ENCODE assay signal across 9 mouse cellular contexts in the genomic region with DNA sequence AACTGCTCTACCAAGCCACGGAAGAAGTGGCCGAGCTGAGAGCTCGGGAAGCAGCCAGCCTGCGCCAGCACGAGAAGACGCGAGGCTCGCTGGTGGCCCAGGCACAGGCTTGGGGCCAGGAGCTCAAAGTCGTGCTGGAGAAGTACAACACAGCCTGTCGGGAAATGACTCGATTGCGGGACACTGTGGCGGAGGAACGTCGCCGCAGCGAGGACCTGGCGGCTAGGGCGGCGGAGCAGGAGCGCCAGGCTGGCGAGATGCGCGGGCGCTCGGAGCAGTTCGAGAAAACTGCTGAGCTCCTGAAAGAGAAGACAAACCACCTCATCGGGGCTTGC. TPM values are rescaled to one million over a fixed set of nuclear protein-coding genes. Genes with fewer than 3 reads are reported as not detected.
DNase-seq lines count a peak whose midpoint lies in the region; ATAC-seq and TF ChIP-seq lines count a peak whose summit lies in the region.
"Had no signal": no experiment of that assay in that cellular context is flagged by ENCODE, and none has a peak within 500 bp of the region (broad histone marks: within the 10 kb centered on the region; RNA-seq: fewer than 3 reads in every experiment).

No protein-coding gene starts in this region.

- no peak for TF ChIP-seq CTCF in heart, postnatal 0 days (IDR thresholded peaks at IDR 0.05; ENCODE audit: low read depth)

- H3K4me2 ChIP-seq in heart, postnatal 0 days (ENCODE audit: low read depth, low read length) = peak overlapping the region; percentile 48

- no peak overlapping the region for H3K27ac ChIP-seq in heart, embryonic 10.5 days
- H3K27ac ChIP-seq in brown adipose tissue, adult 24 weeks (replicated peaks; ENCODE audit: low read depth, low read length) = no peak overlapping the region
- H3K27ac ChIP-seq in heart, postnatal 0 days (ENCODE audit: low read depth) = no peak overlapping the region
- H3K27ac ChIP-seq in midbrain, embryonic 10.5 days (replicated peaks) = peak overlapping the region; percentile 23; the same call in 1 of the 2 replicates

- H3K4me1 ChIP-seq in heart, embryonic 10.5 days = peaks cover 14% of the 10 kb centered on the region
- no peaks in the 10 kb centered on the region for H3K4me1 ChIP-seq in brown adipose tissue, adult 24 weeks (ENCODE audit: control insufficient read depth, insufficient read depth, insufficient read length, low read length)
- no peaks in the 10 kb centered on the region for H3K4me1 ChIP-seq in heart, postnatal 0 days (ENCODE audit: control insufficient read depth, insufficient read depth)
- H3K4me1 ChIP-seq in midbrain, embryonic 10.5 days = peaks cover 29% of the 10 kb centered on the region

- H3K27me3 ChIP-seq in heart, embryonic 10.5 days (ENCODE audit: insufficient read depth, poor library complexity, severe bottlenecking) = peaks cover 64% of the 10 kb centered on the region
- peaks cover 31% of the 10 kb centered on the region for H3K27me3 ChIP-seq in heart, postnatal 0 days (ENCODE audit: control insufficient read depth, insufficient read depth, low read length)
- peaks cover 65% of the 10 kb centered on the region for H3K27me3 ChIP-seq in midbrain, embryonic 10.5 days (ENCODE audit: low read depth, poor library complexity, severe bottlenecking)

- no peak for DNase-seq in heart, embryonic 10.5 days (ENCODE audit: low spot score)
- no peak for DNase-seq in heart, adult 9 months (ENCODE audit: low spot score in 2 of 2)
- no peak for DNase-seq in heart, postnatal 0 days (ENCODE audit: low spot score)
- DNase-seq in midbrain, embryonic 10.5 days (ENCODE audit: low spot score) = peak; percentile 26
- DNase-seq in retina, postnatal 1 day = no peak
- no peak for DNase-seq in urinary bladder, postnatal 14 days (ENCODE audit: low spot score)

- 0 out of 2 replicates have a peak overlapping the region, but pooled peaks have one; percentile 6 for H3K9ac ChIP-seq in heart, postnatal 0 days (replicated peaks; ENCODE audit: low read depth, low read length)

- no peak for TF ChIP-seq EP300 in heart, postnatal 0 days (IDR thresholded peaks at IDR 0.05; ENCODE audit: low read depth)

- 12% methylated on average over 28 of the region's 28 CpGs for WGBS in heart, embryonic 10.5 days
- WGBS in heart, postnatal 0 days = 13% methylated on average over 28 of the region's 28 CpGs
- WGBS in midbrain, embryonic 10.5 days = 47% methylated on average over 28 of the region's 28 CpGs

- H3K36me3 ChIP-seq in heart, embryonic 10.5 days = no peaks in the 10 kb centered on the region
- no peaks in the 10 kb centered on the region for H3K36me3 ChIP-seq in heart, postnatal 0 days (replicated peaks; ENCODE audit: control insufficient read depth, insufficient read depth, low read length)
- H3K36me3 ChIP-seq in midbrain, embryonic 10.5 days = no peaks in the 10 kb centered on the region
- H3K36me3 ChIP-seq: G1E had no signal

- H3K4me3 ChIP-seq in heart, embryonic 10.5 days = peak overlapping the region; percentile 55
- H3K4me3 ChIP-seq in brown adipose tissue, adult 24 weeks (ENCODE audit: insufficient read depth, low read depth, low read length) = 0 out of 2 replicates have a peak overlapping the region, but pooled peaks have one; percentile 23
- H3K4me3 ChIP-seq in heart, postnatal 0 days (ENCODE audit: low read depth, low read length) = peak overlapping the region; percentile 21
- H3K4me3 ChIP-seq in midbrain, embryonic 10.5 days = peak overlapping the region; percentile 30

- ATAC-seq in heart, postnatal 0 days (ENCODE audit: insufficient read depth, low read depth) = no peak
- no peak for ATAC-seq in erythroblast, adult 5-6 weeks (replicated peaks; ENCODE audit: low FRiP score, poor library complexity, severe bottlenecking)

- H3K9me3 ChIP-seq in heart, embryonic 10.5 days = no peaks in the 10 kb centered on the region
- H3K9me3 ChIP-seq in heart, postnatal 0 days (replicated peaks; ENCODE audit: control insufficient read depth, low read length) = no peaks in the 10 kb centered on the region
- no peaks in the 10 kb centered on the region for H3K9me3 ChIP-seq in midbrain, embryonic 10.5 days (replicated peaks)
- H3K9me3 ChIP-seq: G1E had no signal

RNA-seq across cellular contexts. Expression of a gene that starts 11.4 kb away (rescaled TPM):
- polyA plus RNA-seq in heart, embryonic 10.5 days (2016; fragmentation: Nextera tagmentation; extraction: Ambion mirVana) = 41.8 and 43.4 TPM in 2 replicates
- polyA plus RNA-seq in brown adipose tissue, adult 24 weeks (2012; ENCODE audit: insufficient read depth, insufficient read length, missing spikeins) = 8.2 and 9.0 TPM in 2 replicates
- 13.8 and 17.4 TPM in 2 replicates for total RNA-seq in heart, postnatal 0 days (2014; rRNA removed; ENCODE audit: low replicate concordance)
- 19.3 and 22.5 TPM in 2 replicates for polyA plus RNA-seq in heart, postnatal 0 days (2015; fragmentation: Nextera tagmentation; extraction: Ambion mirVana)
- 50.6 and 57.3 TPM in 2 replicates for polyA plus RNA-seq in midbrain, embryonic 10.5 days (2016; fragmentation: Nextera tagmentation; extraction: Ambion mirVana)
- 3.8 and 11.0 TPM in 2 replicates for total RNA-seq in erythroblast, adult 5-6 weeks (2015; ENCODE audit: low replicate concordance)
- 2.2 and 3.2 TPM in 2 replicates for total RNA-seq in erythroblast, adult 5-6 weeks (2017; ENCODE audit: low replicate concordance)

RNA-seq across cellular contexts. Expression of a gene that starts 14.9 kb away (rescaled TPM):
- 0.14 TPM in 2 replicates for polyA plus RNA-seq in heart, embryonic 10.5 days (2016; fragmentation: Nextera tagmentation; extraction: Ambion mirVana)
- polyA plus RNA-seq in brown adipose tissue, adult 24 weeks (2012; ENCODE audit: insufficient read depth, insufficient read length, missing spikeins) = 0.29 TPM in 1 of 2 replicates, not detected in the other
- 0.39 and 0.88 TPM in 2 replicates for total RNA-seq in heart, postnatal 0 days (2014; rRNA removed; ENCODE audit: low replicate concordance)
- polyA plus RNA-seq in heart, postnatal 0 days (2015; fragmentation: Nextera tagmentation; extraction: Ambion mirVana) = 0.31 and 0.32 TPM in 2 replicates
- 0.06 and 0.29 TPM in 2 replicates for polyA plus RNA-seq in midbrain, embryonic 10.5 days (2016; fragmentation: Nextera tagmentation; extraction: Ambion mirVana)
- total RNA-seq in erythroblast, adult 5-6 weeks (2015; ENCODE audit: low replicate concordance) = not detected in 2 replicates
- total RNA-seq in erythroblast, adult 5-6 weeks (2017; ENCODE audit: low replicate concordance) = not detected in 2 replicates
- total RNA-seq: G1E had no signal
- polyA plus RNA-seq: G1E had no signal

RNA-seq across cellular contexts. Expression of a gene that starts 23.6 kb away (rescaled TPM):
- polyA plus RNA-seq in heart, embryonic 10.5 days (2016; fragmentation: Nextera tagmentation; extraction: Ambion mirVana) = 7.1 and 8.5 TPM in 2 replicates
- polyA plus RNA-seq in brown adipose tissue, adult 24 weeks (2012; ENCODE audit: insufficient read depth, insufficient read length, missing spikeins) = 4.4 and 5.3 TPM in 2 replicates
- total RNA-seq in heart, postnatal 0 days (2014; rRNA removed; ENCODE audit: low replicate concordance) = 2.5 and 9.9 TPM in 2 replicates
- polyA plus RNA-seq in heart, postnatal 0 days (2015; fragmentation: Nextera tagmentation; extraction: Ambion mirVana) = 6.9 and 7.9 TPM in 2 replicates
- polyA plus RNA-seq in midbrain, embryonic 10.5 days (2016; fragmentation: Nextera tagmentation; extraction: Ambion mirVana) = 16.6 and 20.0 TPM in 2 replicates
- total RNA-seq in erythroblast, adult 5-6 weeks (2015; ENCODE audit: low replicate concordance) = not detected in 2 replicates
- not detected in 2 replicates for total RNA-seq in erythroblast, adult 5-6 weeks (2017; ENCODE audit: low replicate concordance)

RNA-seq across cellular contexts. Expression of a gene that starts 39.4 kb away (rescaled TPM):
- polyA plus RNA-seq in heart, embryonic 10.5 days (2016; fragmentation: Nextera tagmentation; extraction: Ambion mirVana) = 0.74 and 0.84 TPM in 2 replicates
- polyA plus RNA-seq in brown adipose tissue, adult 24 weeks (2012; ENCODE audit: insufficient read depth, insufficient read length, missing spikeins) = 0.20 and 0.67 TPM in 2 replicates
- total RNA-seq in heart, postnatal 0 days (2014; rRNA removed; ENCODE audit: low replicate concordance) = 0.46 and 4.2 TPM in 2 replicates
- polyA plus RNA-seq in heart, postnatal 0 days (2015; fragmentation: Nextera tagmentation; extraction: Ambion mirVana) = 0.37 and 0.45 TPM in 2 replicates
- polyA plus RNA-seq in midbrain, embryonic 10.5 days (2016; fragmentation: Nextera tagmentation; extraction: Ambion mirVana) = 0.36 and 0.64 TPM in 2 replicates
- total RNA-seq in erythroblast, adult 5-6 weeks (2015; ENCODE audit: low replicate concordance) = not detected in 2 replicates
- total RNA-seq in erythroblast, adult 5-6 weeks (2017; ENCODE audit: low replicate concordance) = 0.14 and 1.4 TPM in 2 replicates

RNA-seq across cellular contexts. Expression of a gene that starts 42.6 kb away (rescaled TPM):
- polyA plus RNA-seq in heart, embryonic 10.5 days (2016; fragmentation: Nextera tagmentation; extraction: Ambion mirVana) = 37.7 and 41.0 TPM in 2 replicates
- 23.7 and 25.5 TPM in 2 replicates for polyA plus RNA-seq in brown adipose tissue, adult 24 weeks (2012; ENCODE audit: insufficient read depth, insufficient read length, missing spikeins)
- total RNA-seq in heart, postnatal 0 days (2014; rRNA removed; ENCODE audit: low replicate concordance) = 9.7 and 25.4 TPM in 2 replicates
- polyA plus RNA-seq in heart, postnatal 0 days (2015; fragmentation: Nextera tagmentation; extraction: Ambion mirVana) = 21.7 and 23.0 TPM in 2 replicates
- 44.3 and 47.0 TPM in 2 replicates for polyA plus RNA-seq in midbrain, embryonic 10.5 days (2016; fragmentation: Nextera tagmentation; extraction: Ambion mirVana)
- total RNA-seq in erythroblast, adult 5-6 weeks (2015; ENCODE audit: low replicate concordance) = 11.3 and 15.9 TPM in 2 replicates
- 12.8 and 13.7 TPM in 2 replicates for total RNA-seq in erythroblast, adult 5-6 weeks (2017; ENCODE audit: low replicate concordance)
